Mouse (Mus musculus): ENCODE measurements around the gene Olfm1.

DNA sequence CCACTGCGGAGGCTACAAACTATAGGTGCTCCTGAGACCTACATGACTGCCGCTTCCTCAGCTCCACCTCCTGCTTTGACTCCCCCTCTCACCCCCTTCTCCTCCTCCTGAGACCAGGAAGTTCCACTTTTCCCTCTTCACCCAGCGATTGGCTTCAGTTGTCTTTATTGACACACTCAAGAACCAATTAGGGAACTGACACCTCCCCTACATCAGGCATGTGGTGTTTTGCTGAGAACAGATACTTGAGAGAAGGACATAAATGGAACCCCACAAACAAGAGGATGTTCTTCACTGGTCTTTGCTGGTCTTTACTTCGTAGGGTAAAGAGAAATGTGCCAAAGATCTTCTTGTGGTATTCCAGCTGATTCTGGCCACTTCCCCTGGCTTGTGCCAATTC, 46.6 kb upstream of the Olfm1 start:
- TF ChIP-seq POLR2A (IDR thresholded peaks at IDR 0.05; ENCODE audit: low read depth, low read length) = no peak
- no peak for TF ChIP-seq CTCF (IDR thresholded peaks at IDR 0.05; ENCODE audit: extremely low read depth, insufficient read depth, insufficient read length, insufficient replicate concordance)
